10 mouse cellular contexts compared by ENCODE assay signal in genomic region chr12:100819965-100820364, GRCm38 (mm10). TPM values are rescaled to one million over a fixed set of nuclear protein-coding genes. Genes with fewer than 3 reads are reported as not detected.
DNase-seq lines count a peak whose midpoint lies in the region; ATAC-seq and TF ChIP-seq lines count a peak whose summit lies in the region.
"Had no signal": no experiment of that assay in that cellular context is flagged by ENCODE, and none has a peak within 500 bp of the region (broad histone marks: within the 10 kb centered on the region; RNA-seq: fewer than 3 reads in every experiment).

No protein-coding gene starts in this region.

- DNase-seq in kidney, postnatal 10 days = peak; percentile 6
- DNase-seq in kidney, adult 18-20 months = no peak
- peak; percentile 77 to 88 for DNase-seq in gastrocnemius, adult 8-10 months (ENCODE audit: low spot score in 2 of 2)
- DNase-seq in heart, postnatal 0 days (ENCODE audit: low spot score) = peak; percentile 80
- DNase-seq in stomach, postnatal 0 days (ENCODE audit: low spot score) = peak; percentile 11
- DNase-seq in right cerebral cortex, postnatal 36 days (ENCODE audit: low spot score in 2 of 2) = no peak
- DNase-seq in lung, postnatal 36 days = no peak
- DNase-seq: thymus, adult 18-20 months had no signal

- no peaks in the 10 kb centered on the region for H3K4me1 ChIP-seq in heart, postnatal 0 days (ENCODE audit: control insufficient read depth, insufficient read depth)
- no peaks in the 10 kb centered on the region for H3K4me1 ChIP-seq in stomach, postnatal 0 days (replicated peaks; ENCODE audit: control insufficient read depth, insufficient read depth)
- H3K4me1 ChIP-seq: midbrain, embryonic 13.5 days had no signal

- peak overlapping the region; percentile 69 for H3K27ac ChIP-seq in heart, postnatal 0 days (ENCODE audit: low read depth)
- H3K27ac ChIP-seq in stomach, postnatal 0 days (replicated peaks) = no peak overlapping the region
- H3K27ac ChIP-seq: midbrain, embryonic 13.5 days had no signal

- ATAC-seq in heart, postnatal 0 days (ENCODE audit: insufficient read depth, low read depth) = peak; percentile 99
- no peak for ATAC-seq in stomach, postnatal 0 days (ENCODE audit: low FRiP score, low TSS enrichment)
- ATAC-seq: midbrain, embryonic 13.5 days had no signal

- H3K4me3 ChIP-seq in heart, postnatal 0 days (ENCODE audit: low read depth, low read length) = no peak overlapping the region
- H3K4me3 ChIP-seq in stomach, postnatal 0 days (ENCODE audit: low read depth, low read length) = no peak overlapping the region
- H3K4me3 ChIP-seq: erythroblast, embryonic 14.5 days; midbrain, embryonic 13.5 days had no signal

- H3K4me2 ChIP-seq in heart, postnatal 0 days (ENCODE audit: low read depth, low read length) = no peak overlapping the region
- no peak overlapping the region for H3K4me2 ChIP-seq in stomach, postnatal 0 days (replicated peaks; ENCODE audit: low read depth)
- H3K4me2 ChIP-seq: midbrain, embryonic 13.5 days had no signal

- TF ChIP-seq EP300 in heart, postnatal 0 days (IDR thresholded peaks at IDR 0.05; ENCODE audit: low read depth) = peak; percentile 47; the same call in 1 of the 2 replicates
- TF ChIP-seq EP300 in stomach, postnatal 0 days (optimal IDR thresholded peaks at IDR 0.05) = no peak

- no peaks in the 10 kb centered on the region for H3K9me3 ChIP-seq in heart, postnatal 0 days (replicated peaks; ENCODE audit: control insufficient read depth, low read length)
- no peaks in the 10 kb centered on the region for H3K9me3 ChIP-seq in stomach, postnatal 0 days (ENCODE audit: control insufficient read depth, low read length)
- H3K9me3 ChIP-seq: midbrain, embryonic 13.5 days had no signal

- no peaks in the 10 kb centered on the region for H3K27me3 ChIP-seq in heart, postnatal 0 days (ENCODE audit: control insufficient read depth, insufficient read depth, low read length)
- H3K27me3 ChIP-seq in stomach, postnatal 0 days (ENCODE audit: control insufficient read depth, insufficient read depth, low read length) = no peaks in the 10 kb centered on the region
- H3K27me3 ChIP-seq: midbrain, embryonic 13.5 days had no signal

- TF ChIP-seq CTCF in heart, postnatal 0 days (IDR thresholded peaks at IDR 0.05; ENCODE audit: low read depth) = no peak
- no peak for TF ChIP-seq CTCF in stomach, postnatal 0 days (IDR thresholded peaks at IDR 0.05; ENCODE audit: low read depth)

- H3K36me3 ChIP-seq in heart, postnatal 0 days (replicated peaks; ENCODE audit: control insufficient read depth, insufficient read depth, low read length) = no peaks in the 10 kb centered on the region
- no peaks in the 10 kb centered on the region for H3K36me3 ChIP-seq in stomach, postnatal 0 days (ENCODE audit: control insufficient read depth, insufficient read depth, low read length)
- H3K36me3 ChIP-seq: midbrain, embryonic 13.5 days had no signal

- no peak overlapping the region for H3K9ac ChIP-seq in heart, postnatal 0 days (replicated peaks; ENCODE audit: low read depth, low read length)
- no peak overlapping the region for H3K9ac ChIP-seq in stomach, postnatal 0 days (ENCODE audit: low read length)
- H3K9ac ChIP-seq: midbrain, embryonic 13.5 days had no signal

RNA-seq across cellular contexts. Expression of gene Dglucy, which starts 41.1 kb away (rescaled TPM):
- total RNA-seq in gastrocnemius, adult 8-10 months (2022) = 10 to 100 TPM; 20.8 to 28.3 (median 26.4) TPM
- total RNA-seq in heart, postnatal 0 days (2014; rRNA removed; ENCODE audit: low replicate concordance) = 6.4 and 12.4 TPM in 2 replicates
- 7.9 and 9.2 TPM in 2 replicates for polyA plus RNA-seq in heart, postnatal 0 days (2015; fragmentation: Nextera tagmentation; extraction: Ambion mirVana)
- polyA plus RNA-seq in stomach, postnatal 0 days (2015; fragmentation: Nextera tagmentation; extraction: Ambion mirVana) = 2.8 and 4.0 TPM in 2 replicates
- polyA plus RNA-seq: erythroblast, embryonic 14.5 days had no signal

Comparison
In these comparisons a context has a peak if more than half of its experiments do, and no peak if none do; other contexts are left out.
1. DNase-seq: peak in kidney, postnatal 10 days (single experiment), gastrocnemius, adult 8-10 months (2 of 2), heart, postnatal 0 days (single experiment) and stomach, postnatal 0 days (single experiment); none in kidney, adult 18-20 months (single experiment), right cerebral cortex, postnatal 36 days (0 of 2) and lung, postnatal 36 days (single experiment).